Mouse (Mus musculus) intestine, embryonic 14.5 days (tissue): ENCODE results near the gene Ptar1. TPM values are rescaled to one million over a fixed set of nuclear protein-coding genes. Genes with fewer than 3 reads are reported as not detected.

Experiments used
- ATAC-seq: fragments of 200-750 bp; cut with Nextera tagmentation; replicated peaks from 2 replicates; pipeline ENCODE4 v1.8.0; 2017; ENCODE audit warnings: low read depth, moderate number of reproducible peaks, moderate TSS enrichment, moderate library complexity; ENCODE audit not compliant: low FRiP score, low TSS enrichment
- DNase-seq: peaks from one replicate; pipeline ENCODE4 v3.0.0-alpha.2; 2018; ENCODE audit warnings: low spot score
- H3K27ac ChIP-seq: fragments of 300-500 bp; sonication (generic); 2 replicates; pipeline ENCODE4 v1.5.1; 2014; ENCODE audit warnings: low read depth, mild to moderate bottlenecking, control low read depth
- H3K27me3 ChIP-seq: fragments of 300-500 bp; sonication (generic); replicated peaks from 2 replicates; pipeline ENCODE4 v1.6.1; 2014; ENCODE audit warnings: low read length, control low read depth; ENCODE audit not compliant: control insufficient read depth, insufficient read depth
- H3K36me3 ChIP-seq: fragments of 300-500 bp; sonication (generic); 2 replicates; pipeline ENCODE4 v1.6.1; 2014; ENCODE audit warnings: low read length, control low read depth; ENCODE audit not compliant: control insufficient read depth, insufficient read depth
- H3K4me1 ChIP-seq: fragments of 300-500 bp; sonication (generic); replicated peaks from 2 replicates; pipeline ENCODE4 v1.6.1; 2014; ENCODE audit warnings: low read length, control low read depth, mixed read lengths; ENCODE audit not compliant: control insufficient read depth, insufficient read depth
- H3K4me2 ChIP-seq: fragments of 300-500 bp; sonication (generic); 2 replicates; pipeline ENCODE4 v1.6.1; 2014; ENCODE audit warnings: low read length
- H3K4me3 ChIP-seq: fragments of 300-500 bp; sonication (generic); 2 replicates; pipeline ENCODE4 v1.5.1; 2014; ENCODE audit warnings: low read depth, low read length, control low read depth, mixed read lengths
- H3K9ac ChIP-seq: fragments of 300-500 bp; sonication (generic); 2 replicates; pipeline ENCODE4 v1.6.1; 2014; ENCODE audit warnings: mild to moderate bottlenecking, low read length
- H3K9me3 ChIP-seq: fragments of 300-500 bp; sonication (generic); 2 replicates; pipeline ENCODE4 v1.6.1; 2016; ENCODE audit warnings: low read length, control low read depth; ENCODE audit not compliant: control insufficient read depth
- WGBS: fragments of 180-500 bp; shearing (Covaris S2); extraction: QIAGEN DNeasy Blood & Tissue Kit; methylation state at CpG from one replicate; pipeline ENCODE4 v1.1.7; 2014; 5-methylcytosine and 5-hydroxymethylcytosine counted together
- polyA plus RNA-seq: library from polyadenylated mRNA; unstranded; fragments of >200 nt; fragmentation: Nextera tagmentation; extraction: Ambion mirVana; gene quantifications from 2 replicates; pipeline ENCODE4 v1.2.1, GENCODE M21; 2014

The Ptar1 gene
- polyA plus RNA-seq, 1 experiment from 2014 or later: 8.5 TPM

DNA sequence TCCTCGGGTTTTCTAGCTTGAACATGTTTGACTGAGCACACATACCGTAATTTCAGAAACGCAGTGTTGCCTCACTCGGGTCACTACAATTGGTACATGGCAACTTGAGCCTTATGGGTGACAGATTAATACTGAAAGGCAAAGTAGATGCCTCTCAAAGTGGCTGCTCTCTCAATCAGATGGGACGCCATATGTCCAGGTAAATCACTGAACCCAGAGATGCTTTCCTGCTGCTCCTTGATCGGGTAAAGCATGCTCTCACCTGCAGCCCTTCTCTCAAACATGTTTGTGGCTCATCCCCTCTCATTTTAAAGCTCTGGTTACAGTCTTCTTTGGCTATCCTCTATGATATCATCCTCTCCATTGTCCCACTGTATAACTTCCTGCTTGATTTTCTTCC is 76.1 kb downstream of the Ptar1 start:
- no peak overlapping the region for H3K27ac ChIP-seq
- DNase-seq (no peak), ATAC-seq (no peak)
- H3K36me3 ChIP-seq: no peaks in the 10 kb centered on the region
- H3K9me3 ChIP-seq: no peaks in the 10 kb centered on the region
- WGBS: 84% methylated on average over 6 of the region's 6 CpGs
- no peak overlapping the region for H3K4me3 ChIP-seq
- H3K4me1 ChIP-seq: no peaks in the 10 kb centered on the region
- peaks cover 22% of the 10 kb centered on the region for H3K27me3 ChIP-seq
- H3K9ac ChIP-seq: no peak overlapping the region
- no peak overlapping the region for H3K4me2 ChIP-seq

DNA sequence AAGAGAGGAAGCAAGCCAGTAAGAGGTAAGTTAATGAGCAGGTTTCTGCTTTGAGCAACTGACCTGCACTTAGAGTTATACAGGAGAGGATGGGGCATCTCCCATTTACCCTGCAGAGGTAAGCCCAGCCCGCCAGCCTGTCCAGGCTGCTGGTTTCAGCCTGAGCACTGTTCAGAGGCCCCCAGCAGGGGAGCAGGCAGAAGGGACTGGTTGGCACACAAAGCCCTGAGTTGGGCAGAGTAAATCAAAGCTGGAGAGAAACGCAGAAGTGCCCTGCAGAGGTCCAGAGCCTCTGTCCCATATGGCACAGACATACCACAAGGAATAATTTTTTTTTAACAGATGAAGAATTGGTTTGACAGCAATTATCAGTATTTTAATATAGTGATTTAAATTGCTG is 76.8 kb downstream of the Ptar1 start:
- ATAC-seq: no peak
- peaks cover 22% of the 10 kb centered on the region for H3K27me3 ChIP-seq
- no peak overlapping the region for H3K4me2 ChIP-seq
- no peak overlapping the region for H3K9ac ChIP-seq
- no peak for DNase-seq
- H3K4me3 ChIP-seq: no peak overlapping the region
- no peaks in the 10 kb centered on the region for H3K4me1 ChIP-seq
- no peaks in the 10 kb centered on the region for H3K9me3 ChIP-seq
- H3K27ac ChIP-seq: no peak overlapping the region
- no peaks in the 10 kb centered on the region for H3K36me3 ChIP-seq
- 83% methylated on average over 2 of the region's 2 CpGs for WGBS

DNA sequence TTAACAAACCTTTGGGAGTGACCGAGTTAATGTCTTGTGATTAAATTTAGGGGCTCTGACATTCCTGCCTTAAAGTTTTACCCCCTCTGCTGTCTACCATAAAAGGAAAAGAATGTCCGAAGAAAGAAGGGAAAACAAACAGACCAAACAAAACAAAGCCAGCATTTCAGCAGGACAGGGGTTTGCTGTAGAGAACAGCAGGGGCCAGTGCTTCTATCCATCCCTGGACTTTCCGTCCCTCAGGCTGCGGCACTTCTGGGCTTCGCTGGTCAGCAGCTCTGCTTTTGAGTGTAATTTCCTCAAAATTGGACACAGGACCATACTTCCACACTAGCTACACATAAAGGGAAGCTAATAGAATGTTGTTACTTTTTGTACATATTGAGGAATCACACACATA is 81.6 kb downstream of the Ptar1 start:
- H3K9me3 ChIP-seq: no peaks in the 10 kb centered on the region
- H3K4me2 ChIP-seq: no peak overlapping the region
- no peaks in the 10 kb centered on the region for H3K4me1 ChIP-seq
- ATAC-seq (no peak), DNase-seq (no peak)
- H3K4me3 ChIP-seq: no peak overlapping the region
- H3K9ac ChIP-seq: no peak overlapping the region
- 69% methylated on average over 5 of the region's 5 CpGs for WGBS
- no peak overlapping the region for H3K27ac ChIP-seq
- no peaks in the 10 kb centered on the region for H3K36me3 ChIP-seq
- H3K27me3 ChIP-seq: no peaks in the 10 kb centered on the region

GRCm38 (mm10) chr19:23770494-23771423 is 83.5 kb downstream of the Ptar1 start:
- WGBS: 67% methylated on average over 10 of the region's 10 CpGs
- no peaks in the 10 kb centered on the region for H3K4me1 ChIP-seq
- ATAC-seq (no peak), DNase-seq (no peak)
- H3K4me2 ChIP-seq: no peak overlapping the region
- H3K27me3 ChIP-seq: no peaks in the 10 kb centered on the region
- H3K4me3 ChIP-seq: no peak overlapping the region
- no peaks in the 10 kb centered on the region for H3K36me3 ChIP-seq
- no peak overlapping the region for H3K27ac ChIP-seq
- no peak overlapping the region for H3K9ac ChIP-seq
- H3K9me3 ChIP-seq: no peaks in the 10 kb centered on the region

DNA sequence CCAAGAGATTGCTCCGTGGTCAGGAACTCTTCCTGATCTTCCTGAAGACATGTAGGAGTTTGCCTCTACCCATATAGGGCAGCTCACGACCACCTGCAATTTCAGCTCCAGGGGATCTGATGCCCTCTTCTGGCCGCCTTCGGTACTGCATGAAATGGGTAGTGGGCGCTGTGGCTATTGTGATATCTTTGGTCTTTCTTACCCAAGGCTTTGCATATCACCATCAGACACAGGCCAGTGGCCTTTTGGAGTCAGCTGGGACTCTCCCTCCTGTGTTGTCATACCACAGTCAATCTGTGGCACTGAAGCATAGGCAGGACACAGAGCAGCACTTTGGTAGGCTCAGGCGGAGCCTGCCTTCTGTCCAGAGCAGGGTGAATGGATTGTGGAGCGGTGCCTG is 84.7 kb downstream of the Ptar1 start:
- H3K27ac ChIP-seq: no peak overlapping the region
- no peak overlapping the region for H3K4me2 ChIP-seq
- ATAC-seq: no peak
- no peaks in the 10 kb centered on the region for H3K27me3 ChIP-seq
- H3K9ac ChIP-seq: no peak overlapping the region
- no peaks in the 10 kb centered on the region for H3K9me3 ChIP-seq
- DNase-seq: no peak
- 73% methylated on average over 7 of the region's 7 CpGs for WGBS
- no peak overlapping the region for H3K4me3 ChIP-seq
- no peaks in the 10 kb centered on the region for H3K36me3 ChIP-seq
- no peaks in the 10 kb centered on the region for H3K4me1 ChIP-seq

GRCm38 (mm10) chr19:23775356-23775755 is 88.1 kb downstream of the Ptar1 start:
- no peaks in the 10 kb centered on the region for H3K4me1 ChIP-seq
- H3K36me3 ChIP-seq: no peaks in the 10 kb centered on the region
- no peak for ATAC-seq
- H3K27ac ChIP-seq: no peak overlapping the region
- no peak overlapping the region for H3K4me3 ChIP-seq
- no peak overlapping the region for H3K4me2 ChIP-seq
- DNase-seq: no peak
- H3K27me3 ChIP-seq: no peaks in the 10 kb centered on the region
- WGBS: 81% methylated on average over 6 of the region's 6 CpGs
- H3K9ac ChIP-seq: no peak overlapping the region
- H3K9me3 ChIP-seq: no peaks in the 10 kb centered on the region

DNA sequence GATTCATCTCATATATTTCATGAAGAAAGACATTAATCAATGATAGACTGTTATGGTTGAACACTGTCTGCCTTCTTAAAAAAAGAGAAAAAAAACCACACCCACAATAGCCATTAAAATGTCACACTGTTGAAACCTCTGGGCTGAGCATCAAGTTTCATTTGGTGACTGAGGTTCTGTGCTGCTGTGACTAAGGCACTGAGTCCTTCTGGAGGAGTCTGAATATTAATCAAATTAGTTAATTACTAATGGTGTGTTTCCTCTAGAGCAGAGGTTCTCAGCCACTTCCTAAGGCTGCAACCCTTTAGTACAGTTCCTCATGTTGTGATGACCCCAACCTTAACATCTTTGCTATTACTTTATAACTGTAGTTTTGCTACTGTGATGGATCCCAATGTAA is 91.9 kb downstream of the Ptar1 start:
- H3K9ac ChIP-seq: no peak overlapping the region
- no peaks in the 10 kb centered on the region for H3K27me3 ChIP-seq
- no peaks in the 10 kb centered on the region for H3K4me1 ChIP-seq
- no peak for ATAC-seq
- no peaks in the 10 kb centered on the region for H3K36me3 ChIP-seq
- H3K4me2 ChIP-seq: no peak overlapping the region
- H3K4me3 ChIP-seq: no peak overlapping the region
- H3K9me3 ChIP-seq: no peaks in the 10 kb centered on the region
- H3K27ac ChIP-seq: no peak overlapping the region
- no peak for DNase-seq

DNA sequence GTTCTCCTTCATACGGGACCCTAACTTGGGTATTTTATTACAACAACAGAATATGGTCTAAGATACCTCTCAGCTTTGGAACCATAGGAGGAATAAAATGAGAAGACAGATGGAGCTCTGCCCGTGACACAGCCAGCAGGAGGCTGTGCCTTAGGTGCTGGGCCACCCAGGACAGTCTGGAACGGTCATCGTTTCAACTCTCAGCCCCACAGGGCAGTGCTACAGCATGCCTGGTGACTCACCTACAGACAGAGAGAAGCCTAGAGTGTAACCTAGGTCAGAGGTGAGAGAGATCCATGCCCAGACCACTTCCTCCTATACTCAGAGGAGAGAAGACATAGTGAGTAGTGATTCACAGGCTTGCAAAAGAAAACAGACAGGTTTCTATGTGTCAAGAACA is 92.9 kb downstream of the Ptar1 start:
- Histone ChIP-seq H3K9me3 (no peaks in the 10 kb centered on the region), H3K27ac (no peak overlapping the region), H3K27me3 (no peaks in the 10 kb centered on the region), H3K4me3 (no peak overlapping the region), H3K4me1 (no peaks in the 10 kb centered on the region), H3K4me2 (no peak overlapping the region), H3K9ac (no peak overlapping the region), H3K36me3 (no peaks in the 10 kb centered on the region)
- DNase-seq (no peak), ATAC-seq (no peak)
- 78% methylated on average over 4 of the region's 4 CpGs for WGBS
